Mouse (Mus musculus): ENCODE results near the gene Olfr56.
"Not testable (repeated sequence)": the region's sequence is repeated elsewhere in the genome, so short reads cannot be mapped to it uniquely, and the experiment has no call there.

DNA sequence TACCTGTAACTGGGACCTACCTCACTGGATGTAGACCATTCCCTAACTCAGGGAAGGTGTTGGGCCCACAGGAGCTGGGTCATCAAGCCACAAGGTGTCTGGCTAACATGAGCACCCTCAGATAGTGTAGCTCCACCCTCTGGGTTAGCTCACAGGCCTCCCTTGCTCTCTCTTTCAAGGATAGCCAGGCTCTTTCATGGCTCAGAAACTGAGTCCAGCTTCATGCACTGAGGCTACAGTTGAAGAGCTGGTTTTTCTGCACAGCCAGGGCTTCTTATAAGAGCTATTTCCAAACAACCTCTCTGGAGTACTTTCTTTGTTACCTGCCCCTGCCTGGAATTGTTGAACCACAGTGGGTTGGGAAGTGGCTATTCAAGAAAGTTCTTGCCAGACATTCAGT, 33.4 kb downstream of the Olfr56 start:
- not testable (repeated sequence) for TF ChIP-seq CTCF, EP300 (IDR thresholded peaks at IDR 0.05)

Measured in lung, postnatal 0 days (tissue).